In the genomic region with DNA sequence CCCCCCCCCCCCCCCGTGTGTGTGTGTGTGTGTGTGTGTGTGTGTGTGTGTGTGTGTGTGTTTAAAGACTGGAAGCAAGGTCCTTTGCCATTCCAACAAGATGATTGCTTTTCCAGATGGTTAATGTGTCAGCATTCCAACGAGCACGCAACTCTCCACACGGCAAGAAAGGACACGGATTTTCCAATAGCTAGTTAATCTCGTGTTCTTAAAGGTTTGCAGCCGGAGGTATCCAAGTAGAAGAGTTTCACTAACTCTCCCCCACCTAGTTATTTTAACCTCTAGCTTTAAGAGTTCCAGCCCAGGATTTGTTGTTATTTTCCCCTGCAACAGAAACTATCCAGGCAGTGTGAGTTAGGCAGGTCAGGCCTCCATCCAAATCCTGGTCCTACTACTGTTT, we compare ENCODE assay signal across 8 mouse cellular contexts. TPM values are rescaled to one million over a fixed set of nuclear protein-coding genes. Genes with fewer than 3 reads are reported as not detected.
A peak's percentile ranks its signal among the peaks of the same experiment; 100 is the strongest.
DNase-seq lines count a peak whose midpoint lies in the region; ATAC-seq lines count a peak whose summit lies in the region.

No protein-coding gene starts in this region.

- H3K9me3 ChIP-seq in kidney, embryonic 14.5 days (ENCODE audit: control insufficient read depth, low read length) = no peaks in the 10 kb centered on the region
- H3K9me3 ChIP-seq in midbrain, embryonic 16.5 days (replicated peaks; ENCODE audit: control insufficient read depth, low read length, poor library complexity, severe bottlenecking) = peaks cover 3% of the 10 kb centered on the region; the same call in 1 of the 2 replicates

- H3K9ac ChIP-seq in kidney, embryonic 14.5 days (ENCODE audit: low read depth, low read length) = peak overlapping the region; percentile 9; the same call in 1 of the 2 replicates
- no peak overlapping the region for H3K9ac ChIP-seq in midbrain, embryonic 16.5 days (ENCODE audit: low read depth, low read length)

- peaks cover 25% of the 10 kb centered on the region for H3K36me3 ChIP-seq in kidney, embryonic 14.5 days (ENCODE audit: control insufficient read depth, insufficient read depth, low read length)
- peaks cover 15% of the 10 kb centered on the region for H3K36me3 ChIP-seq in midbrain, embryonic 16.5 days (ENCODE audit: control insufficient read depth, insufficient read depth, low read length)

- peak overlapping the region; percentile 79 for H3K4me2 ChIP-seq in kidney, embryonic 14.5 days (replicated peaks; ENCODE audit: low read depth, low read length)
- H3K4me2 ChIP-seq in midbrain, embryonic 16.5 days (ENCODE audit: low read length) = peak overlapping the region; percentile 68

- H3K27me3 ChIP-seq in kidney, embryonic 14.5 days (ENCODE audit: control insufficient read depth, insufficient read depth, low read length) = no peaks in the 10 kb centered on the region
- no peaks in the 10 kb centered on the region for H3K27me3 ChIP-seq in midbrain, embryonic 16.5 days (ENCODE audit: control insufficient read depth, insufficient read depth, low read depth, low read length)

- DNase-seq in kidney, adult 18-20 months = peak; percentile 53
- DNase-seq in kidney, postnatal 4 days = no peak
- DNase-seq in forelimb bud, embryonic 11.5 days (ENCODE audit: low read depth, low spot score) = peak; percentile 53
- no peak for DNase-seq in frontal cortex, postnatal 10 days (ENCODE audit: low spot score in 2 of 2)
- no peak for DNase-seq in yolk sac, embryonic 10.5 days (ENCODE audit: low spot score)

- H3K4me3 ChIP-seq in kidney, embryonic 14.5 days (ENCODE audit: low read length) = peak overlapping the region; percentile 87
- peak overlapping the region; percentile 88 for H3K4me3 ChIP-seq in midbrain, embryonic 16.5 days (ENCODE audit: low read depth, low read length)

- WGBS in kidney, embryonic 14.5 days = 9% methylated on average over 6 of the region's 7 CpGs
- WGBS in midbrain, embryonic 16.5 days = 31% methylated on average over 6 of the region's 7 CpGs

- no peak overlapping the region for H3K27ac ChIP-seq in kidney, embryonic 14.5 days (ENCODE audit: low read depth, low read length)
- no peak overlapping the region for H3K27ac ChIP-seq in midbrain, embryonic 16.5 days (ENCODE audit: low read length)

- ATAC-seq in kidney, embryonic 14.5 days (ENCODE audit: low FRiP score, low TSS enrichment) = no peak
- ATAC-seq in midbrain, embryonic 16.5 days = no peak
- no peak for ATAC-seq in cerebellum, adult (ENCODE audit: insufficient number of reproducible peaks, low FRiP score, low TSS enrichment)

- peaks cover 9% of the 10 kb centered on the region; the same call in 1 of the 2 replicates for H3K4me1 ChIP-seq in kidney, embryonic 14.5 days (ENCODE audit: control insufficient read depth, insufficient read depth, low read length)
- H3K4me1 ChIP-seq in midbrain, embryonic 16.5 days (ENCODE audit: control insufficient read depth, insufficient read depth, low read length) = peaks cover 19% of the 10 kb centered on the region

RNA-seq across cellular contexts. Expression of a gene that starts 1.6 kb away (rescaled TPM):
- 15.3 and 29.3 TPM in 2 replicates for polyA plus RNA-seq in kidney, embryonic 14.5 days (2014; fragmentation: Nextera tagmentation; extraction: Ambion mirVana)
- 7.6 and 8.1 TPM in 2 replicates for polyA plus RNA-seq in midbrain, embryonic 16.5 days (2015; fragmentation: Nextera tagmentation; extraction: Ambion mirVana)

RNA-seq across cellular contexts. Expression of a gene that starts 25.9 kb away (rescaled TPM):
- polyA plus RNA-seq in kidney, embryonic 14.5 days (2014; fragmentation: Nextera tagmentation; extraction: Ambion mirVana) = 6.5 and 6.7 TPM in 2 replicates
- 12.0 and 49.9 TPM in 2 replicates for polyA plus RNA-seq in midbrain, embryonic 16.5 days (2015; fragmentation: Nextera tagmentation; extraction: Ambion mirVana)

RNA-seq across cellular contexts. Expression of a gene that starts 47.3 kb away (rescaled TPM):
- polyA plus RNA-seq in kidney, embryonic 14.5 days (2014; fragmentation: Nextera tagmentation; extraction: Ambion mirVana) = 15.9 and 16.3 TPM in 2 replicates
- 10.4 and 12.6 TPM in 2 replicates for polyA plus RNA-seq in midbrain, embryonic 16.5 days (2015; fragmentation: Nextera tagmentation; extraction: Ambion mirVana)

Comparison
In these comparisons a context has a peak if more than half of its experiments do, and no peak if none do; other contexts are left out.
1. DNase-seq: peak in kidney, adult 18-20 months (single experiment) and forelimb bud, embryonic 11.5 days (single experiment); none in kidney, postnatal 4 days (0 of 2), frontal cortex, postnatal 10 days (0 of 2) and yolk sac, embryonic 10.5 days (single experiment).